Mouse (Mus musculus) lung, postnatal 0 days (tissue): ENCODE measurements around the gene Sorcs2. TPM values are rescaled to one million over a fixed set of nuclear protein-coding genes. Genes with fewer than 3 reads are reported as not detected.
A peak's percentile ranks its signal among the peaks of the same experiment; 100 is the strongest.

Source experiments
- ATAC-seq: fragments of 200-750 bp; cut with Nextera tagmentation; 2 replicates; pipeline ENCODE4 v1.8.0; 2017; ENCODE audit warnings: moderate library complexity
- DNase-seq: peaks from one replicate; pipeline ENCODE4 v3.0.0-alpha.2; 2016; ENCODE audit warnings: low spot score
- H3K27ac ChIP-seq: fragments of 300-500 bp; sonication (generic); 2 replicates; pipeline ENCODE4 v1.5.1; 2014; ENCODE audit warnings: antibody characterized with exemption, mild to moderate bottlenecking, low read length, mixed read lengths
- H3K27me3 ChIP-seq: fragments of 300-500 bp; sonication (generic); replicated peaks from 2 replicates; pipeline ENCODE4 v1.6.1; 2014; ENCODE audit warnings: low read length, mixed read lengths; ENCODE audit not compliant: insufficient read depth
- H3K36me3 ChIP-seq: fragments of 300-500 bp; sonication (generic); 2 replicates; pipeline ENCODE4 v1.6.1; 2014; ENCODE audit warnings: low read length, mixed read lengths; ENCODE audit not compliant: insufficient read depth
- H3K4me1 ChIP-seq: fragments of 300-500 bp; sonication (generic); 2 replicates; pipeline ENCODE4 v1.6.1; 2014; ENCODE audit warnings: antibody characterized with exemption, low read depth, low read length, mixed read lengths; ENCODE audit not compliant: insufficient read depth
- H3K4me2 ChIP-seq: fragments of 300-500 bp; sonication (generic); replicated peaks from 2 replicates; pipeline ENCODE4 v1.6.1; 2014; ENCODE audit warnings: low read depth, mild to moderate bottlenecking, low read length, moderate library complexity, mixed read lengths
- H3K4me3 ChIP-seq: fragments of 300-500 bp; sonication (generic); 2 replicates; pipeline ENCODE4 v1.5.1; 2014; ENCODE audit warnings: low read depth, low read length
- H3K9ac ChIP-seq: fragments of 300-500 bp; sonication (generic); replicated peaks from 2 replicates; pipeline ENCODE4 v1.6.1; 2014; ENCODE audit warnings: low read depth, mild to moderate bottlenecking
- H3K9me3 ChIP-seq: fragments of 300-500 bp; sonication (generic); 2 replicates; pipeline ENCODE4 v1.6.1; 2016; ENCODE audit warnings: low read length, mixed read lengths
- CTCF ChIP-seq: IDR thresholded peaks from 2 replicates; pipeline ENCODE4 v1.5.1; 2016; ENCODE audit warnings: antibody characterized with exemption, mild to moderate bottlenecking
- EP300 ChIP-seq: IDR thresholded peaks from 2 replicates; pipeline ENCODE4 v1.6.1; 2016; ENCODE audit warnings: antibody characterized with exemption, mild to moderate bottlenecking, control low read depth
- WGBS: fragments of 180-500 bp; shearing (Covaris S2); extraction: QIAGEN DNeasy Blood & Tissue Kit; methylation state at CpG from one replicate; pipeline ENCODE4 v1.1.7; 2014; 5-methylcytosine and 5-hydroxymethylcytosine counted together
- polyA plus RNA-seq: library from polyadenylated mRNA; unstranded; fragments of >200 nt; fragmentation: Nextera tagmentation; extraction: Ambion mirVana; gene quantifications from 2 replicates; pipeline ENCODE4 v1.2.1, GENCODE M21; 2015

Sorcs2 gene
- polyA plus RNA-seq, 1 experiment from 2014 or later = 9.4 TPM

DNA sequence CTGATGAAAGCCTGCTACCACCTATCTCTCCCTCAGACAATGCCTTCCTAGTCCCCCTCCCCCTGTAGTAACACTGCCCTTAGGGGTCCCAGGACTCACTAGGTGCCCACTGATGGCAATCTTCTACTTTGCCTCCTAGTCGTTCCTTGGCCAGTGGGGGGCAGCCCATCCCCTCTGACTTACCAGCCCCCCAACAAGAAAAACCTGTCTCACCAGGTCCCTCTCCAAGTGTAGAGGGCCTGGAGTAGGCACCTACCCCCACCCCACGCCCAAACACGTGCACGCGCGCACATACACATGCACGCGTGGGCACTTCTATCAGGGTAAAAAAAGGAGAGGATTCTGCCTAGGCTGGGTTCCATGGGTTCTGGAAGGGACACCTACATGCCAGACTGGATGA is 77.3 kb downstream of the Sorcs2 start:
- no peak overlapping the region for H3K4me2 ChIP-seq
- no peaks in the 10 kb centered on the region for H3K36me3 ChIP-seq
- H3K9ac ChIP-seq = no peak overlapping the region
- no peaks in the 10 kb centered on the region for H3K27me3 ChIP-seq
- 0 out of 2 replicates have a peak, but pooled peaks have one; percentile 16 for ATAC-seq
- DNase-seq = no peak
- no peak overlapping the region for H3K4me3 ChIP-seq
- TF ChIP-seq EP300 (no peak), CTCF (peak; percentile 34)
- H3K27ac ChIP-seq = no peak overlapping the region
- no peaks in the 10 kb centered on the region for H3K9me3 ChIP-seq
- H3K4me1 ChIP-seq = no peaks in the 10 kb centered on the region; the same call in 1 of the 2 replicates
- WGBS = 60% methylated on average over 8 of the region's 8 CpGs

DNA sequence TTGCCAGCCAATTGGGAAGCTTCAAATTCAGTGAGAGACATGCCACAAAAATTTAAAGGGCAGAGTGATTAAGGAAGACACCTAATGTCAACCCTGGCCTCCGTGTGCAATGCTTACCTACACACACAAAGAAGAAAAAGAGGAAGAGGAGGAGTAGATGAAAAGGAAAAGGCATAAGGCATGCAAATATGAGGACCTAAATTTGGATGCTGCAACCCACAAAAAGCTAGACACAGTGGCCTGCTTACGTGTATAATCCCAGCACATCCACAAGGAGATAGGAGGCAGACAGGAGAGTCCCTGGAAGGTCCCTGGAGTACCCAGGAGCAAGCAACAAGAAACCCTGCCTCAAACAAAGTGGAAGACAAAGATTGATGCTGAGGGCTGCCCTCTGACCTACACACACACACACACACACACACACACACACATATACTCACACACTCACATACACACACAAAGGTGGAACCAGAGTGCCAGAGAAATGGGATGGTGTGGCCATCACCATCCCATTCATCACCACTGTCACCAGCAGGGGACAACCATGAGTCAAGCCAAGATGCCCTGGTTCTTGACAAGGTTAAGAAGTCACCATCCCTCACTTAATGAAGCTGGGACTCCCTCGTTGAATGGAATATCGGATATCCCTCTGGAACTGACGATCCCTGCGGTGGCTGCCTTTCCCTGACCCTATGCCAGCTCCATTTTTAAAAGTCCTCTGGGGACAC is 80.1 kb downstream of the Sorcs2 start:
- H3K9me3 ChIP-seq = no peaks in the 10 kb centered on the region
- H3K4me2 ChIP-seq = no peak overlapping the region
- H3K4me3 ChIP-seq = no peak overlapping the region
- no peak for ATAC-seq
- peaks cover 7% of the 10 kb centered on the region; the same call in 1 of the 2 replicates for H3K4me1 ChIP-seq
- TF ChIP-seq EP300 = no peak
- TF ChIP-seq CTCF = peak; percentile 62
- H3K27ac ChIP-seq = no peak overlapping the region
- no peak overlapping the region for H3K9ac ChIP-seq
- DNase-seq = no peak
- H3K36me3 ChIP-seq = no peaks in the 10 kb centered on the region
- 58% methylated on average over 6 of the region's 6 CpGs for WGBS
- H3K27me3 ChIP-seq = no peaks in the 10 kb centered on the region

DNA sequence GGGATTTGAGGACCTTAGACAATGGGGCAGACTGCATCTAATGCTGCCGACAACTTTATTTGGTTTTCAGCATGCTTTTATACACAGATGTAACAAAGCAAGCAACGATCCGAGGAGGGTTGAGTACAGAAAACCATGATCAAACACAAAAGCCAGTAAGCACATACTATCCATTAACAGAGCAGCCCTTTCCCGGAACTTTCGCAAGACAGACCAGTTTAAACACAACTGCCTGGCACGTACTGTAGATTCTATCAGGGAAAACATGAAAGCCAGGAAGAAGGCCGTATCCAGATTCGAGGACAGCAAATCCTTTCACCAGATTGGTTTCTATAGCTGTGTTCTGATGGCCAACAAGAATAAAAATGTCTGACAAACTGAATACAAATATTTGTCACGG is 82.8 kb downstream of the Sorcs2 start:
- no peak overlapping the region for H3K9ac ChIP-seq
- H3K36me3 ChIP-seq = no peaks in the 10 kb centered on the region
- peak; percentile 43 for ATAC-seq
- 0 out of 2 replicates have a peak overlapping the region, but pooled peaks have one; percentile 3 for H3K27ac ChIP-seq
- H3K9me3 ChIP-seq = no peaks in the 10 kb centered on the region
- H3K27me3 ChIP-seq = no peaks in the 10 kb centered on the region
- H3K4me1 ChIP-seq = peaks cover 7% of the 10 kb centered on the region; the same call in 1 of the 2 replicates
- 43% methylated on average over 9 of the region's 9 CpGs for WGBS
- no peak overlapping the region for H3K4me2 ChIP-seq
- peak; percentile 70 for DNase-seq
- H3K4me3 ChIP-seq = no peak overlapping the region
- TF ChIP-seq EP300 = no peak

DNA sequence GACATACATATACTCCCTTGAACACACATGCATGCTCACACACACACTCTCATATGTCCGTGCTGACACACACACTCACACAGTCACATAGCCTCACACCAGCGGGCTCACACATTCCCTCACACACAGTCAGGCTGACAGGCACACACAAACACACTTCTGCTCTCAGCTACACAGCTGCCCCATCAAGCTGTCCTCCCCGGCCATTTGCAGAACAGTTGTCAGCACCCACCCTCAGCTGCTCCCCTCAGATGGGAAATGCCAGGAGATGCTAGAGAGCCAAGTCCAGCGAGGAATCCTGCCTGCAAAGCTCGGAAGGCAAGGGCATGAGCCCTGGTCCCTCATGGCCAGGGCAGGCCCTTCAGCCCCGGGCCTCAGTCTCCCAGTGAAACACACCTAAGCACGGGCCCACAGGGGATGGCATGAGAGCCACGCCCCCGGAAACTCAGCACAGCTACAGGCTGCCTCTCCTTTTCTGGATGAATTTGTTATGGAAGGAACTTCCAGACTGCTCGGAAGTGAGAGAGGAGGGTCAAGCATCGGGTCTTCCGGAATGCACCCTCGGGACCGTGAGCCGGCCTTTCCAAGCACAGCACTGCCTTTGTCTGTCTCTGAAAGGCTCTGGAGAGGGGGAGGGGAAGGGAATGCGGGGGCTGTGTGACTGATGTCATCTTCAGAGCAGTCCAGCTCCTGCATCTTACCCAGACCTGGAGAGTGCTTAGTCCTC is 84.4 kb downstream of the Sorcs2 start:
- peaks cover 7% of the 10 kb centered on the region; the same call in 1 of the 2 replicates for H3K4me1 ChIP-seq
- no peak for TF ChIP-seq EP300
- TF ChIP-seq CTCF = no peak
- H3K27ac ChIP-seq = peak overlapping the region; percentile 15; the same call in 1 of the 2 replicates
- no peak overlapping the region for H3K9ac ChIP-seq
- H3K9me3 ChIP-seq = no peaks in the 10 kb centered on the region
- no peaks in the 10 kb centered on the region for H3K27me3 ChIP-seq
- DNase-seq (peak; percentile 69), ATAC-seq (peak; percentile 78)
- H3K4me3 ChIP-seq = no peak overlapping the region
- no peaks in the 10 kb centered on the region for H3K36me3 ChIP-seq
- H3K4me2 ChIP-seq = no peak overlapping the region
- WGBS = 17% methylated on average over 16 of the region's 16 CpGs

DNA sequence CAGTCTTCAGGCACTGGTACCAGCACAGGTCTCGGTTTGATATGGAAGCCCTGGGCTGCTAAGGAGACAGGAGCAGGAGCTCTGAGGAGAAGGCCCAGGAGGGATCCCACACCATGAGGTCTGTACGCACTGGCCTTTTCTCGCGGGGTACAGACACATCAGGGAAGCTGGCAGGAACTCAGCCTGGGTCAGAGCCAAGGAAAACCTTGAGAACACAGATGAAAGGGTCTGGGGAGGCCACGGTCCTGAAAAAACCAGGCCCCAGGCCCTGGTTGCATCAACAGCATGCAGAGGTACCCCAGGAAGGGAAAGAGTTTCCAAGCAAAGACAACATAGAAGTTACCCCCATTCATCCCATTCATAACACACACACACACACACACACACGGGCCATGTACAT is 85.0 kb downstream of the Sorcs2 start:
- H3K4me1 ChIP-seq = peaks cover 7% of the 10 kb centered on the region; the same call in 1 of the 2 replicates
- WGBS = 27% methylated on average over 6 of the region's 6 CpGs
- no peaks in the 10 kb centered on the region for H3K36me3 ChIP-seq
- TF ChIP-seq CTCF (no peak), EP300 (no peak)
- no peaks in the 10 kb centered on the region for H3K9me3 ChIP-seq
- no peak for ATAC-seq
- H3K9ac ChIP-seq = no peak overlapping the region
- H3K27me3 ChIP-seq = no peaks in the 10 kb centered on the region
- H3K4me2 ChIP-seq = no peak overlapping the region
- H3K27ac ChIP-seq = no peak overlapping the region
- no peak overlapping the region for H3K4me3 ChIP-seq
- DNase-seq = no peak

DNA sequence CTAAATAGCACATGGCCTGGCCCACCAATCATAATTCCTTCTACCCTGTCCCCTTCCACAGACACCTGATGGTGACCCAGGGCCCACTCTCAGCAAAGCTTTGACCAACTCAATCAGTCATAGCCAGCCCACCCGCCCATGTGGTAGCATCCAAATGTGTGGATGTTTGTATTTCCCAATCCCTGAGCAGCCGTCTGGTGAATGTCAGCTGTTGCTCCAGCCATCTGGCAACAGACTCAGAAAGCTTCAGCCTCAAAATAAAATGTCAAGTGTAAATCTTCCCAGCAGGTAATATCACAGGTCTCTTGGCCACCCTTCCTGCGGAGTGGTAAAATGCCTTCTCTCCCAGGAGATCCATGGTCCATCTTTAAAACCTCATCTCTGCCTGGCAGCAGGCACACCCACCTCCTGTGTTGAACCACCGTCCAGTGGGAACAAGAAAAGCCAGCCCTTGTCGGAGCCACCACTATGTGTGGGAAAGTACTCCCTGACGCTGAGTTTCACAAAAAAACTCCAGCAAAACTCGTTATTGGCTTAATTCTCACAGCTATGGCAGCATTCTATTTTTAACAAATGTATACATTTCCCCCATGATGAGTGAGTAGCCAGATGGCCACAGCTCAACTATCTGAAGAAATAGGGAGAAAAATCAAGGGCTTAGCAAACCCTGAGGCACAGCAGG is 93.5 kb downstream of the Sorcs2 start:
- Histone ChIP-seq H3K4me1 (no peaks in the 10 kb centered on the region), H3K9me3 (no peaks in the 10 kb centered on the region), H3K9ac (no peak overlapping the region), H3K27ac (no peak overlapping the region), H3K36me3 (no peaks in the 10 kb centered on the region), H3K27me3 (no peaks in the 10 kb centered on the region), H3K4me3 (no peak overlapping the region), H3K4me2 (no peak overlapping the region)
- WGBS = 56% methylated on average over 7 of the region's 7 CpGs
- no peak for TF ChIP-seq CTCF
- no peak for TF ChIP-seq EP300
- DNase-seq (peak; percentile 49), ATAC-seq (peak; percentile 41; the same call in 1 of the 2 replicates)
